ENCODE assay signal across 30 mouse cellular contexts in the genomic region with DNA sequence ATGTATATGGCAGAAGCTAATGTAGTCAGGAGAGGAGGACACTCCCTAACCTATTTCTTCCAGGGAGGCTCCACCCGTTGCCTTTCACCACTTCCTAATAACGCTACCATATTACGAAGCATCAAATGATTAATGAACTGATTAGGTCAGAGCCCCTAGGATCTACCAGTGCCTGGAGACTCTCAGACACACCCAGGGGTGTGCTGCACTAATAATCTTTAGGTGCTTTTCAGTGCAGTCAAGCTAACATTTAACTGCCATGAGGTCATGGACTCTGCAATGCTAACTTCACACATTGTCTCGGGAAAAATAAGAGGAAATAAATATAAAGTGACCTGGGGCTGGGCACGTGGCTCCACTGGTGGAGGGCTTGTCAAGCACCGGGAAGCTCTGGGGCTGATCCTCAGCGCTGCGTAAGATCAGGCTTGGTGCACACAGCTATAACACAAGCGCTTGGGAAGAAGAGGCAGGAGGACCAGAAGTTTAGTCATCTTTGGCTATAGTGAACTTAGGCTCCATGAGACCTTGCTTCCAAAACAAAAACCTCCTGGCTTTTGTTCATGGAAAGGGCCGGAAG. TPM values are rescaled to one million over a fixed set of nuclear protein-coding genes. Genes with fewer than 3 reads are reported as not detected.
DNase-seq lines count a peak whose midpoint lies in the region; ATAC-seq and TF ChIP-seq lines count a peak whose summit lies in the region.
"Had no signal": no experiment of that assay in that cellular context is flagged by ENCODE, and none has a peak within 500 bp of the region (broad histone marks: within the 10 kb centered on the region; RNA-seq: fewer than 3 reads in every experiment).

No protein-coding gene starts in this region.

- no peaks in the 10 kb centered on the region for H3K9me3 ChIP-seq in MEL (replicated peaks; ENCODE audit: insufficient read depth, low read length)
- no peaks in the 10 kb centered on the region for H3K9me3 ChIP-seq in intestine, embryonic 15.5 days
- no peaks in the 10 kb centered on the region for H3K9me3 ChIP-seq in stomach, embryonic 14.5 days (ENCODE audit: control insufficient read depth, low read depth, low read length)
- H3K9me3 ChIP-seq in stomach, postnatal 0 days (ENCODE audit: control insufficient read depth, low read length) = no peaks in the 10 kb centered on the region
- H3K9me3 ChIP-seq: embryonic facial prominence, embryonic 10.5 days; embryonic facial prominence, embryonic 13.5 days; forebrain, embryonic 12.5 days; forebrain, embryonic 15.5 days; G1E; heart, embryonic 12.5 days; heart, embryonic 15.5 days; hindbrain, embryonic 10.5 days; hindbrain, embryonic 13.5 days had no signal

- H3K4me3 ChIP-seq in MEL (ENCODE audit: control insufficient read depth in 1 of 2, insufficient read depth in 1 of 2, low read depth in 2 of 2, low read length in 2 of 2) = no peak overlapping the region
- no peak overlapping the region for H3K4me3 ChIP-seq in intestine, embryonic 15.5 days (replicated peaks)
- no peak overlapping the region for H3K4me3 ChIP-seq in stomach, embryonic 14.5 days (ENCODE audit: low read depth, low read length)
- H3K4me3 ChIP-seq in stomach, postnatal 0 days (ENCODE audit: low read depth, low read length) = no peak overlapping the region
- H3K4me3 ChIP-seq: embryonic facial prominence, embryonic 10.5 days; embryonic facial prominence, embryonic 13.5 days; erythroblast, embryonic 14.5 days; forebrain, embryonic 12.5 days; forebrain, embryonic 15.5 days; heart, embryonic 12.5 days; heart, embryonic 15.5 days; hindbrain, embryonic 10.5 days; hindbrain, embryonic 13.5 days had no signal

- peak; percentile 46 for DNase-seq in MEL (ENCODE audit: low read depth, low spot score)
- no peak for DNase-seq in stomach, postnatal 0 days (ENCODE audit: low spot score)
- DNase-seq in kidney, adult 8-10 months = no peak
- DNase-seq in lung, postnatal 14 days = no peak
- DNase-seq in urinary bladder, postnatal 14 days (ENCODE audit: low spot score) = no peak
- DNase-seq: adrenal gland, adult 2 months; adrenal gland, postnatal 14 days; B cell, adult 2 months; cerebellum, adult 11 months; cerebellum, adult 2 months; cerebellum, adult 9-11 months; cerebellum, postnatal 36 days; embryo, embryonic 11 days; gastrocnemius, postnatal 25 days; heart, adult 18-20 months; heart, postnatal 10 days; heart, postnatal 36 days had no signal

- no peak overlapping the region for H3K4me2 ChIP-seq in intestine, embryonic 15.5 days (replicated peaks)
- H3K4me2 ChIP-seq in stomach, embryonic 14.5 days (replicated peaks; ENCODE audit: low read depth, low read length) = no peak overlapping the region
- H3K4me2 ChIP-seq in stomach, postnatal 0 days (replicated peaks; ENCODE audit: low read depth) = no peak overlapping the region
- H3K4me2 ChIP-seq: embryonic facial prominence, embryonic 13.5 days; forebrain, embryonic 12.5 days; forebrain, embryonic 15.5 days; heart, embryonic 12.5 days; heart, embryonic 15.5 days; hindbrain, embryonic 13.5 days had no signal

- no peak for TF ChIP-seq POLR2A in MEL (IDR thresholded peaks at IDR 0.05; ENCODE audit: control insufficient read depth in 1 of 2, insufficient read depth in 1 of 2, low read depth in 1 of 2, low read length in 2 of 2, poor library complexity in 1 of 2)

- peaks cover 2 to 5% of the 10 kb centered on the region in 2 experiments; a peak in 1 of 4 replicates for H3K4me1 ChIP-seq in MEL (ENCODE audit: control insufficient read depth in 1 of 2, insufficient read depth in 2 of 2, low read length in 2 of 2)
- H3K4me1 ChIP-seq in intestine, embryonic 15.5 days (replicated peaks) = no peaks in the 10 kb centered on the region
- no peaks in the 10 kb centered on the region for H3K4me1 ChIP-seq in stomach, embryonic 14.5 days (ENCODE audit: control insufficient read depth, insufficient read depth, low read length)
- H3K4me1 ChIP-seq in stomach, postnatal 0 days (replicated peaks; ENCODE audit: control insufficient read depth, insufficient read depth) = no peaks in the 10 kb centered on the region
- H3K4me1 ChIP-seq: embryonic facial prominence, embryonic 13.5 days; forebrain, embryonic 12.5 days; forebrain, embryonic 15.5 days; heart, embryonic 12.5 days; heart, embryonic 15.5 days; hindbrain, embryonic 10.5 days; hindbrain, embryonic 13.5 days had no signal

- no peaks in the 10 kb centered on the region for H3K79me2 ChIP-seq in MEL (ENCODE audit: control insufficient read depth, insufficient read depth, low read length, poor library complexity)

- no peak for TF ChIP-seq EP300 in MEL (IDR thresholded peaks at IDR 0.05; ENCODE audit: low read depth in 1 of 2, low read length in 2 of 2)
- TF ChIP-seq EP300 in stomach, postnatal 0 days (optimal IDR thresholded peaks at IDR 0.05) = no peak

- no peak overlapping the region for H3K9ac ChIP-seq in MEL (ENCODE audit: control insufficient read depth, low read depth, low read length, poor library complexity, severe bottlenecking)
- H3K9ac ChIP-seq in intestine, embryonic 15.5 days = no peak overlapping the region
- no peak overlapping the region for H3K9ac ChIP-seq in stomach, embryonic 14.5 days (replicated peaks; ENCODE audit: low read depth, low read length)
- no peak overlapping the region for H3K9ac ChIP-seq in stomach, postnatal 0 days (ENCODE audit: low read length)
- H3K9ac ChIP-seq: embryonic facial prominence, embryonic 13.5 days; forebrain, embryonic 12.5 days; forebrain, embryonic 15.5 days; heart, embryonic 12.5 days; heart, embryonic 15.5 days; hindbrain, embryonic 13.5 days had no signal

- peaks cover 0 to 15% of the 10 kb centered on the region in 2 experiments; a peak in 3 of 4 replicates for H3K36me3 ChIP-seq in MEL (ENCODE audit: control insufficient read depth in 1 of 2, insufficient read depth in 2 of 2, low read length in 2 of 2)
- peaks cover 2% of the 10 kb centered on the region; the same call in 1 of the 2 replicates for H3K36me3 ChIP-seq in intestine, embryonic 15.5 days
- H3K36me3 ChIP-seq in stomach, embryonic 14.5 days (ENCODE audit: control insufficient read depth, insufficient read depth, low read length) = peaks cover 19% of the 10 kb centered on the region; the same call in 1 of the 2 replicates
- H3K36me3 ChIP-seq in stomach, postnatal 0 days (ENCODE audit: control insufficient read depth, insufficient read depth, low read length) = peaks cover 2% of the 10 kb centered on the region; the same call in 1 of the 2 replicates

- WGBS in intestine, embryonic 15.5 days = 72% methylated on average over 10 of the region's 10 CpGs
- 81% methylated on average over 10 of the region's 10 CpGs for WGBS in stomach, embryonic 14.5 days
- 64% methylated on average over 10 of the region's 10 CpGs for WGBS in stomach, postnatal 0 days

- no peak for TF ChIP-seq RAD21 in MEL (IDR thresholded peaks at IDR 0.05; ENCODE audit: low read depth, low read length)

- H3K27ac ChIP-seq in MEL (ENCODE audit: control insufficient read depth, low read depth, low read length) = no peak overlapping the region
- H3K27ac ChIP-seq in intestine, embryonic 15.5 days = 0 out of 2 replicates have a peak overlapping the region, but pooled peaks have one; percentile 9
- no peak overlapping the region for H3K27ac ChIP-seq in stomach, embryonic 14.5 days (ENCODE audit: low read length)
- peak overlapping the region; percentile 56 for H3K27ac ChIP-seq in stomach, postnatal 0 days (replicated peaks)
- H3K27ac ChIP-seq: embryonic facial prominence, embryonic 10.5 days; embryonic facial prominence, embryonic 13.5 days; forebrain, embryonic 12.5 days; forebrain, embryonic 15.5 days; heart, embryonic 15.5 days; hindbrain, embryonic 10.5 days; hindbrain, embryonic 13.5 days had no signal

- no peak for TF ChIP-seq CTCF in MEL (IDR thresholded peaks at IDR 0.05 in 2 of 3, conservative IDR thresholded peaks at IDR 0.05 in 1 of 3; ENCODE audit: control insufficient read depth in 1 of 3, insufficient read depth in 1 of 3, low read depth in 2 of 3, low read length in 3 of 3, poor library complexity in 1 of 3, severe bottlenecking in 1 of 3)
- no peak for TF ChIP-seq CTCF in stomach, postnatal 0 days (IDR thresholded peaks at IDR 0.05; ENCODE audit: low read depth)

- ATAC-seq in intestine, embryonic 15.5 days = peak; percentile 80
- peak; percentile 57; the same call in 1 of the 2 replicates for ATAC-seq in stomach, embryonic 14.5 days (ENCODE audit: insufficient number of reproducible peaks, insufficient read depth, low FRiP score, low read depth)
- peak; percentile 89 for ATAC-seq in stomach, postnatal 0 days (ENCODE audit: low FRiP score, low TSS enrichment)
- ATAC-seq: forebrain, embryonic 15.5 days had no signal

- H3K27me3 ChIP-seq in MEL (ENCODE audit: control insufficient read depth in 1 of 2, insufficient read depth in 2 of 2, low read length in 2 of 2) = no peaks in the 10 kb centered on the region
- H3K27me3 ChIP-seq in intestine, embryonic 15.5 days (replicated peaks) = no peaks in the 10 kb centered on the region
- H3K27me3 ChIP-seq in stomach, embryonic 14.5 days (ENCODE audit: control insufficient read depth, insufficient read depth, low read length) = no peaks in the 10 kb centered on the region
- H3K27me3 ChIP-seq in stomach, postnatal 0 days (ENCODE audit: control insufficient read depth, insufficient read depth, low read length) = no peaks in the 10 kb centered on the region
- H3K27me3 ChIP-seq: CH12.LX; embryonic facial prominence, embryonic 13.5 days; forebrain, embryonic 12.5 days; forebrain, embryonic 15.5 days; heart, embryonic 12.5 days; heart, embryonic 15.5 days; hindbrain, embryonic 13.5 days had no signal

RNA-seq across cellular contexts. Expression of gene Bok, which starts 18.1 kb away (rescaled TPM):
- total RNA-seq in MEL (2012; rRNA removed) = not detected in 2 replicates
- polyA plus RNA-seq in MEL (2012; ENCODE audit: insufficient read depth in 1 of 2, insufficient read length in 2 of 2, low read depth in 1 of 2, low replicate concordance in 2 of 2, missing spikeins in 1 of 2) = under 1 TPM in 1 of 2 experiments, not detected in 1; 0.17 TPM
- polyA plus RNA-seq in intestine, embryonic 15.5 days (2015; fragmentation: Nextera tagmentation; extraction: Ambion mirVana) = 48.3 and 54.9 TPM in 2 replicates
- polyA plus RNA-seq in stomach, embryonic 14.5 days (2014; fragmentation: Nextera tagmentation; extraction: Ambion mirVana) = 54.1 and 58.0 TPM in 2 replicates
- polyA plus RNA-seq in stomach, postnatal 0 days (2015; fragmentation: Nextera tagmentation; extraction: Ambion mirVana) = 66.9 and 69.9 TPM in 2 replicates
- total RNA-seq: G1E had no signal
- polyA plus RNA-seq: erythroblast, embryonic 14.5 days; G1E had no signal

RNA-seq across cellular contexts. Expression of gene Stk25, which starts 45.1 kb away (rescaled TPM):
- total RNA-seq in MEL (2012; rRNA removed) = 58.6 and 66.1 TPM in 2 replicates
- polyA plus RNA-seq in MEL (2012; ENCODE audit: insufficient read depth in 1 of 2, insufficient read length in 2 of 2, low read depth in 1 of 2, low replicate concordance in 2 of 2, missing spikeins in 1 of 2) = 100 to 1,000 TPM in 1 of 2 experiments, not detected in 1; 128 TPM
- polyA plus RNA-seq in intestine, embryonic 15.5 days (2015; fragmentation: Nextera tagmentation; extraction: Ambion mirVana) = 143 and 174 TPM in 2 replicates
- polyA plus RNA-seq in stomach, embryonic 14.5 days (2014; fragmentation: Nextera tagmentation; extraction: Ambion mirVana) = 171 and 174 TPM in 2 replicates
- polyA plus RNA-seq in stomach, postnatal 0 days (2015; fragmentation: Nextera tagmentation; extraction: Ambion mirVana) = 107 and 115 TPM in 2 replicates

RNA-seq across cellular contexts. Expression of gene Atg4b, which starts 47.7 kb away (rescaled TPM):
- 56.8 and 57.9 TPM in 2 replicates for total RNA-seq in MEL (2012; rRNA removed)
- polyA plus RNA-seq in MEL (2012; ENCODE audit: insufficient read depth in 1 of 2, insufficient read length in 2 of 2, low read depth in 1 of 2, low replicate concordance in 2 of 2, missing spikeins in 1 of 2) = 100 to 1,000 TPM in 1 of 2 experiments, not detected in 1; 121 TPM
- polyA plus RNA-seq in intestine, embryonic 15.5 days (2015; fragmentation: Nextera tagmentation; extraction: Ambion mirVana) = 69.4 and 79.8 TPM in 2 replicates
- 91.6 and 100 TPM in 2 replicates for polyA plus RNA-seq in stomach, embryonic 14.5 days (2014; fragmentation: Nextera tagmentation; extraction: Ambion mirVana)
- polyA plus RNA-seq in stomach, postnatal 0 days (2015; fragmentation: Nextera tagmentation; extraction: Ambion mirVana) = 61.7 and 63.0 TPM in 2 replicates

RNA-seq across cellular contexts. Expression of gene Thap4, which starts 51.1 kb away (rescaled TPM):
- 81.8 and 84.9 TPM in 2 replicates for total RNA-seq in MEL (2012; rRNA removed)
- polyA plus RNA-seq in MEL (2012; ENCODE audit: insufficient read depth in 1 of 2, insufficient read length in 2 of 2, low read depth in 1 of 2, low replicate concordance in 2 of 2, missing spikeins in 1 of 2) = 100 to 1,000 TPM in 1 of 2 experiments, not detected in 1; 117 TPM
- polyA plus RNA-seq in intestine, embryonic 15.5 days (2015; fragmentation: Nextera tagmentation; extraction: Ambion mirVana) = 70.0 and 70.9 TPM in 2 replicates
- 50.7 and 51.0 TPM in 2 replicates for polyA plus RNA-seq in stomach, embryonic 14.5 days (2014; fragmentation: Nextera tagmentation; extraction: Ambion mirVana)
- 47.8 and 52.3 TPM in 2 replicates for polyA plus RNA-seq in stomach, postnatal 0 days (2015; fragmentation: Nextera tagmentation; extraction: Ambion mirVana)

Comparison
In these comparisons a context has a peak if more than half of its experiments do, and no peak if none do; other contexts are left out.
1. H3K27ac ChIP-seq: peak in intestine, embryonic 15.5 days (single experiment) and stomach, postnatal 0 days (single experiment); none in MEL (single experiment) and stomach, embryonic 14.5 days (single experiment).
2. RNA of gene Bok, which starts 18.1 kb away (polyA plus RNA-seq): 66.9 to 69.9 TPM in stomach, postnatal 0 days, 54.1 to 58.0 TPM in stomach, embryonic 14.5 days and 48.3 to 54.9 TPM in intestine, embryonic 15.5 days; 0.17 TPM in MEL; every median in the first group is over 10 times any median in the second.
3. Peak in every context shown above with its lines, with median percentiles within 50 percentile points of each other: ATAC-seq.